ENCODE assay signal across 8 mouse cellular contexts in the genomic region with DNA sequence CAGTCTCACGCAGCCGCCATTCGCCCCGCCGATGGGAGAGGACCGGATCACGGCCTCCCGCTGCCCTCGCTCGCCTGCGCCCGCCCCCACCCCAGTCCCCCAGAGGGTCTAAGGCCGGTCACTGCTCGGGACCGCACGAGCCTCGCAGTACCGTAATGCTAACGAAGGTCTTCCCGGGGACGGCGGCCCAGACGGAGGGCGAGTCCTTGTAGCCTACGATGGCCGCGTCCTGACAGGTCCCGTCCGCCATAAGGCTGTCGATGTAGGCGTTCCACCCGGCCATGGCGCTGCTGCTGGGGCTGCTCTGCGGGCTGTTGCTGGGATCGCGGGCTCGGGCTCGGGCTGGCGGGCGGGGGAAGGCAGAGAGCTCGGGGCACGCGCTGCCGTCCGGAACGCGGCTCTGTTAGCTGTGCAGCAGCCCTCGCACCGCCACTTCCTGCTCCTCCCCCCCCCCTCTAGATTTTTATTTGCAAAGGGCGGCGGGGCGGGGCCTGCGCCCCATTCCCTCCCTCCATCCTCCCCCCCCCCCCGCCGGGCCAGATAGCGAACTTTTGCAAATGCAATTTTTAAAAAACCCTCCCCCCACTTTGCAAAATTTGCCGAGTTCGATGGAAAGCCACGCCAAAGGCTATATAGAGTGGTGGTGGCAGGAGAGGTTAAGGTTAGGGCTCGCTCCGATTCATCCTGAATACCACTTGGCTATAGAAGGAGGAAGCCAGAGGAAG. TPM values are rescaled to one million over a fixed set of nuclear protein-coding genes. Genes with fewer than 3 reads are reported as not detected.
A peak's percentile ranks its signal among the peaks of the same experiment; 100 is the strongest.
DNase-seq lines count a peak whose midpoint lies in the region; ATAC-seq lines count a peak whose summit lies in the region.

A gene (minus strand): TSS at position 447 of the 725 bp plus-strand sequence.

- peak; percentile 65 for ATAC-seq in forebrain, embryonic 13.5 days
- peak; percentile 72 for ATAC-seq in lung, embryonic 16.5 days (ENCODE audit: low read depth)

- H3K4me3 ChIP-seq in forebrain, embryonic 13.5 days: peak within 1 kb of the TSS; percentile 100
- H3K4me3 ChIP-seq in lung, embryonic 16.5 days (ENCODE audit: low read length): peak within 1 kb of the TSS; percentile 100

- H3K27ac ChIP-seq in forebrain, embryonic 13.5 days: peak within 1 kb of the TSS; percentile 97
- peak within 1 kb of the TSS; percentile 99 for H3K27ac ChIP-seq in lung, embryonic 16.5 days (ENCODE audit: low read length)

- no peaks in the 10 kb centered on the region for H3K9me3 ChIP-seq in forebrain, embryonic 13.5 days (replicated peaks)
- H3K9me3 ChIP-seq in lung, embryonic 16.5 days (ENCODE audit: control insufficient read depth, low read length): no peaks in the 10 kb centered on the region

- peak within 1 kb of the TSS; percentile 93 for H3K4me2 ChIP-seq in forebrain, embryonic 13.5 days
- peak within 1 kb of the TSS; percentile 96 for H3K4me2 ChIP-seq in lung, embryonic 16.5 days (ENCODE audit: low read depth, low read length)

- peak within 1 kb of the TSS; percentile 98 for H3K9ac ChIP-seq in forebrain, embryonic 13.5 days
- peak within 1 kb of the TSS; percentile 100 for H3K9ac ChIP-seq in lung, embryonic 16.5 days (ENCODE audit: low read length)

- peaks cover 33% of the 10 kb centered on the region for H3K36me3 ChIP-seq in forebrain, embryonic 13.5 days (ENCODE audit: poor library complexity, severe bottlenecking)
- peaks cover 26% of the 10 kb centered on the region for H3K36me3 ChIP-seq in lung, embryonic 16.5 days (ENCODE audit: control insufficient read depth, insufficient read depth, low read length)

- no peaks in the 10 kb centered on the region for H3K27me3 ChIP-seq in forebrain, embryonic 13.5 days
- H3K27me3 ChIP-seq in lung, embryonic 16.5 days (ENCODE audit: control insufficient read depth, insufficient read depth, low read depth, low read length): no peaks in the 10 kb centered on the region

- intact Hi-C loops in heart, postnatal 36 days (cut with DNase I): loop anchor here (2.0 to 10.0 kb wide), 2 partner anchors 46 to 660 kb away; a partner anchor contains a TSS

- H3K4me1 ChIP-seq in forebrain, embryonic 13.5 days: peaks cover 46% of the 10 kb centered on the region
- peaks cover 51% of the 10 kb centered on the region for H3K4me1 ChIP-seq in lung, embryonic 16.5 days (replicated peaks; ENCODE audit: control insufficient read depth, insufficient read depth, low read length)

- DNase-seq in ES-CJ7 (ENCODE audit: low read depth, low spot score): peak; percentile 79
- peak; percentile 75 for DNase-seq in c-Kit-positive CD71-negative TER-119-negative erythroid progenitor cells, embryonic 14.5 days (ENCODE audit: low read depth)
- peak; percentile 77 to 81 for DNase-seq in heart, postnatal 36 days
- DNase-seq in layer of hippocampus, adult 8-10 months (ENCODE audit: low spot score in 2 of 2): peak; percentile 33 to 65
- DNase-seq in ovary, postnatal 10 days (ENCODE audit: low spot score): peak; percentile 62
- peak; percentile 91 for DNase-seq in thymus, postnatal 0 days (ENCODE audit: low spot score)

- WGBS in forebrain, embryonic 13.5 days: under 1% methylated on average over 57 of the region's 61 CpGs
- 0% methylated on average over 56 of the region's 61 CpGs for WGBS in lung, embryonic 16.5 days

RNA-seq across cellular contexts. Expression of the gene that starts here (rescaled TPM):
- 919 and 977 TPM in 2 replicates for polyA plus RNA-seq in forebrain, embryonic 13.5 days (2015; fragmentation: Nextera tagmentation; extraction: Ambion mirVana)
- 100 to 1,000 TPM; 283 to 296 TPM for total RNA-seq in heart, postnatal 36 days (2021)
- 100 to 1,000 TPM; 268 to 335 (median 298) TPM for total RNA-seq in layer of hippocampus, adult 8-10 months (2022)
- 1,825 and 2,189 TPM in 2 replicates for polyA plus RNA-seq in lung, embryonic 16.5 days (2015; fragmentation: Nextera tagmentation; extraction: Ambion mirVana)
- polyA plus RNA-seq in thymus, postnatal 0 days (2015; fragmentation: Nextera tagmentation; extraction: Ambion mirVana): 2,783 and 3,382 TPM in 2 replicates

Comparison
In these comparisons a context has a peak if more than half of its experiments do, and no peak if none do; other contexts are left out.
1. Peak in every context shown above with its lines: DNase-seq, ATAC-seq, H3K4me3 ChIP-seq and H3K27ac ChIP-seq.